Mouse (Mus musculus): ENCODE results near the gene Pla2g3.

DNA sequence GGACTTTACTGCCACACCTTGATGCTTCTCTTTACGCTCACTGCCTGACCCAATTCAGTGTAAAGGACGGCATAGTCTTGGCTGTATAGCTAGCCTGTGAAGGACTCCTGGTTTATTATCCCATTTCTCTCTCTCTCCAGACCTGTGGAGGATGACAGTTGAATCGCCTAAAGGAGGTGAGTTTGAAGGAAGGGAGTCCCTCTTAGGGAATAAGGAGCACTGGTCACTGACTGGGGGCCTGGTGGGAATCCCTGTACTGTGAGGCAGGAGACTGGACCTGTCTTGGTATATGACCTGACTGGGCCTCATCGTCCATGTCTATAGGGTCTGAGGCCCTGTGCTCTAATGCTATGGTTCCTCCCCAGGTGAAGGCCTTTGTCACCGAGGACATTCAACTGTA, 28.0 kb downstream of the Pla2g3 start:
- no peak for TF ChIP-seq GATA1 (IDR thresholded peaks at IDR 0.05; ENCODE audit: borderline replicate concordance, low read length)
- TF ChIP-seq FLI1 (IDR thresholded peaks at IDR 0.05; ENCODE audit: low read length) = no peak
